Mouse (Mus musculus) midbrain, embryonic 13.5 days (tissue): ENCODE results near the gene Cfap20. TPM values are rescaled to one million over a fixed set of nuclear protein-coding genes. Genes with fewer than 3 reads are reported as not detected.
"Not testable (repeated sequence)": the region's sequence is repeated elsewhere in the genome, so short reads cannot be mapped to it uniquely, and the experiment has no call there.

Source experiments
- ATAC-seq: fragments of 200-750 bp; cut with Nextera tagmentation; 2 replicates; pipeline ENCODE4 v1.8.0; 2017; ENCODE audit warnings: mild to moderate bottlenecking, moderate TSS enrichment, moderate library complexity
- H3K27ac ChIP-seq: fragments of 300-500 bp; sonication (generic); 2 replicates; pipeline ENCODE4 v1.5.1; 2015; ENCODE audit warnings: inconsistent platforms, mild to moderate bottlenecking, moderate library complexity
- H3K27me3 ChIP-seq: fragments of 300-500 bp; sonication (generic); 2 replicates; pipeline ENCODE4 v1.6.1; 2015; ENCODE audit warnings: mild to moderate bottlenecking, inconsistent platforms
- H3K36me3 ChIP-seq: fragments of 300-500 bp; sonication (generic); 2 replicates; pipeline ENCODE4 v1.6.1; 2015; ENCODE audit warnings: mild to moderate bottlenecking, inconsistent platforms
- H3K4me1 ChIP-seq: fragments of 300-500 bp; sonication (generic); replicated peaks from 2 replicates; pipeline ENCODE4 v1.6.1; 2015; ENCODE audit warnings: inconsistent platforms
- H3K4me2 ChIP-seq: fragments of 300-500 bp; sonication (generic); replicated peaks from 2 replicates; pipeline ENCODE4 v1.6.1; 2015; ENCODE audit warnings: moderate library complexity, mild to moderate bottlenecking, inconsistent platforms
- H3K4me3 ChIP-seq: fragments of 300-500 bp; sonication (generic); replicated peaks from 2 replicates; pipeline ENCODE4 v1.5.1; 2015; ENCODE audit warnings: mild to moderate bottlenecking, inconsistent platforms
- H3K9ac ChIP-seq: fragments of 300-500 bp; sonication (generic); replicated peaks from 2 replicates; pipeline ENCODE4 v1.6.1; 2015; ENCODE audit warnings: mild to moderate bottlenecking, inconsistent platforms
- H3K9me3 ChIP-seq: fragments of 300-500 bp; sonication (generic); 2 replicates; pipeline ENCODE4 v1.6.1; 2016; ENCODE audit warnings: mild to moderate bottlenecking, inconsistent platforms
- WGBS: fragments of 180-500 bp; shearing (Covaris S2); methylation state at CpG from one replicate; pipeline ENCODE4 v1.1.7; 2015; 5-methylcytosine and 5-hydroxymethylcytosine counted together
- polyA plus RNA-seq: library from polyadenylated mRNA; unstranded; fragments of >200 nt; fragmentation: Nextera tagmentation; extraction: Ambion mirVana; gene quantifications from 2 replicates; pipeline ENCODE4 v1.2.1, GENCODE M21; 2015

The Cfap20 gene
- polyA plus RNA-seq, 1 experiment from 2014 or later: 135 TPM

DNA sequence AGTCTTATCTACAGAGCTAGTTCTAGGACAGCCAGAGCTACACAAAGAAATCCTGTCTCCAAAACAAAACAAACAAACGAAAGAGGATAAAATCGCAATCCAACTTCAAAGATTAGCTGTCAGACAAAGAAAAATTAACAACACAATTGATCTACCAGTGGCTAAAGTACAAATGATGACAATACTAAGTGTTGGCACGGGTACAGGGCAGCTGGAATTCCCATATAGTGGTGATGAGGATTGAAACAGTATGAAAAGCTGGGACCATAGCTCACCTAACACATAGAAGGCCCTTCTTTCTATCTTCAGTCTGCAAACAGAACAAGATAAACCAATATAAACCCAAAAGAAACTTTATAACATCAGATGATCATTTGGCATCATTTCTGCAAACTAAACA lies 53.1 kb downstream of the Cfap20 start:
- 84% methylated on average over 3 of the region's 3 CpGs for WGBS
- no peaks in the 10 kb centered on the region for H3K27me3 ChIP-seq
- H3K4me1 ChIP-seq: no peaks in the 10 kb centered on the region
- H3K27ac ChIP-seq: no peak overlapping the region
- H3K9ac ChIP-seq: no peak overlapping the region
- H3K9me3 ChIP-seq: 0 out of 2 replicates have a peak, but pooled peaks cover 3% of the 10 kb centered on the region
- no peaks in the 10 kb centered on the region for H3K36me3 ChIP-seq
- no peak overlapping the region for H3K4me2 ChIP-seq
- no peak for ATAC-seq
- H3K4me3 ChIP-seq: no peak overlapping the region

DNA sequence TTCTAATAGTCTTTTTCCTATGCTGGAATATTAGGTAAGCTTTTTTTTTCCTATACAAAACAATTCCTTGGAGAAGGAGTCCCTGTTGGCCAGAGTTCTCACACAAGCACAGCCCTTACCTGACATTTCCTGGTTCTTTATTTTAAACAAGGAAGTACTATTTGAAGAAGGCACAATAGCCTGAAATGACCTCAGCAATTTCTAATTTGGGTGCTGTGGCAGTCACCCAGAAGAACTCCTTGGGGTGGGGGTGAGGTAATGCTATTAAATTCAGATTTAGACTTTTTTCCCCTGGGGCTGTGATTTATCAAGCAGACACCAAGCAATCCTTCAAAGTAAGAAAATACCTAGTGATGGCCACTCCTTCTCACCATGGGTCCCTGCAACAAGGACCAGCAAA lies 53.7 kb downstream of the Cfap20 start:
- Histone ChIP-seq H3K4me3 (no peak overlapping the region), H3K4me2 (no peak overlapping the region), H3K27me3 (no peaks in the 10 kb centered on the region), H3K9me3 (0 out of 2 replicates have a peak, but pooled peaks cover 3% of the 10 kb centered on the region), H3K36me3 (no peaks in the 10 kb centered on the region), H3K9ac (no peak overlapping the region), H3K27ac (no peak overlapping the region), H3K4me1 (no peaks in the 10 kb centered on the region)
- ATAC-seq: no peak

DNA sequence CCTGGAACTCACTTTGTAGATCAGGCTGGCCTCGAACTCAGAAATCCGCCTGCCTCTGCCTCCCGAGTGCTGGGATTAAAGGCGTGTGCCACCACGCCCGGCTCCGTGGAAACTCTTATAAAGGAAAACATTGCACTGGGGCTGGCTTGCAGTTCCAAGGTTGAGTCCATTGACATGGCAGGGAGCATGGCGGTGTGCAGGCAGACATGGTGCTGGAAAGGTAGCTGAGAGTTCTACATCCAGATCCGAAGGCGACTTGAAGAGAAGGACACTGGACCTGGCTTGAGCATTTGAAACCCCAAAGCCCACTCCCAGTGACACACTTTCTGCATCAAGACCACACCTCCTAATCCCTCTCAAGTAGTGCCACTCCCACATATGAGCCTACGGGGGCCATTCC lies 55.7 kb downstream of the Cfap20 start:
- H3K4me1 ChIP-seq, ATAC-seq, H3K9me3 ChIP-seq, H3K4me2 ChIP-seq, H3K4me3 ChIP-seq, H3K27ac ChIP-seq, H3K9ac ChIP-seq, H3K27me3 ChIP-seq, H3K36me3 ChIP-seq: not testable (repeated sequence)
- WGBS: 96% methylated on average over 11 of the region's 11 CpGs

DNA sequence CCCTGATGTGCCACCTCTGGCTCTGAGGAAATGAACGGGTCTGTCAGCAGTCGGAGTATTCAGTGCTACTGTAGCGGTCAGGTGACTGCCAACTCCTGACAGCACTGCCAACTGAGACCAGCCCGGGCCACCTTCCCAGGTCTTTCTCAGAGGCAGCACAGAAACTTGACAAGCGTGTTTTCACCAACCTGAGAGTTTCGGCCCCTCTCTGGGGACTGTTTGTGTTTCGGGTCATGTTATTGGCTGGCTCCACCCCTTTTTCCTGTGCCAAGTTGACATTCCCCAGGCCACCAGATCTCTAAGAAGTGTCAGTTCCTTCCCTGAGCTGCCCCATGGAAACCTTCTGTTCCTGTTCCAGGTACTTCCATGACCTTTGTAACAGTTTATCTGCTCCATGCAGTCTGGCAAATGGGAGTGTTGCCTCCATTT lies 56.8 kb downstream of the Cfap20 start:
- no peak overlapping the region for H3K4me3 ChIP-seq
- H3K27me3 ChIP-seq: no peaks in the 10 kb centered on the region
- 73% methylated on average over 7 of the region's 7 CpGs for WGBS
- H3K4me2 ChIP-seq: no peak overlapping the region
- no peaks in the 10 kb centered on the region for H3K4me1 ChIP-seq
- no peak overlapping the region for H3K27ac ChIP-seq
- H3K36me3 ChIP-seq: peaks cover 11% of the 10 kb centered on the region
- no peak for ATAC-seq
- 0 out of 2 replicates have a peak, but pooled peaks cover 3% of the 10 kb centered on the region for H3K9me3 ChIP-seq
- no peak overlapping the region for H3K9ac ChIP-seq

DNA sequence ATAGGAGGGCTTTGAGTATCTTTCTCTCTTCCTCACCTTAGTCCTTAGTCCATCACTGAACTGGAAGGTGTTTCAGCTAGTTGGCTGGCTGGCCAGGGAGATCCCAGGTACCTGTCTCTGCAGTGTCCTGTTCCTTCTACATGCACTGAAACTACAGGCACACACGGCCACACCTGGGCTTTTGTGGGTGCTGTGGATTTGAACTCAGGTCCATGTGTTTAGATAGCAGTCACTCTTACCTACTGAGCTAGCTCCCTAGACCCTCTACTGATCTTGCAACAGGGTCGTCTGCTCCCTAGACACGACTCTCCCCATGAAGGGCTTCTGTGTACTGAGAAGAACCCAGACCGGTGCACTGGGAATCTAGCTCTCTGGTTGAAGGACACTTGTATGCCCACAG lies 57.6 kb downstream of the Cfap20 start:
- Histone ChIP-seq H3K4me2 (no peak overlapping the region), H3K27ac (no peak overlapping the region), H3K36me3 (peaks cover 19% of the 10 kb centered on the region), H3K9ac (no peak overlapping the region), H3K4me1 (no peaks in the 10 kb centered on the region), H3K27me3 (no peaks in the 10 kb centered on the region), H3K4me3 (no peak overlapping the region), H3K9me3 (0 out of 2 replicates have a peak, but pooled peaks cover 3% of the 10 kb centered on the region)
- ATAC-seq: no peak
- 83% methylated on average over 4 of the region's 4 CpGs for whole genome bisulfite sequencing

DNA sequence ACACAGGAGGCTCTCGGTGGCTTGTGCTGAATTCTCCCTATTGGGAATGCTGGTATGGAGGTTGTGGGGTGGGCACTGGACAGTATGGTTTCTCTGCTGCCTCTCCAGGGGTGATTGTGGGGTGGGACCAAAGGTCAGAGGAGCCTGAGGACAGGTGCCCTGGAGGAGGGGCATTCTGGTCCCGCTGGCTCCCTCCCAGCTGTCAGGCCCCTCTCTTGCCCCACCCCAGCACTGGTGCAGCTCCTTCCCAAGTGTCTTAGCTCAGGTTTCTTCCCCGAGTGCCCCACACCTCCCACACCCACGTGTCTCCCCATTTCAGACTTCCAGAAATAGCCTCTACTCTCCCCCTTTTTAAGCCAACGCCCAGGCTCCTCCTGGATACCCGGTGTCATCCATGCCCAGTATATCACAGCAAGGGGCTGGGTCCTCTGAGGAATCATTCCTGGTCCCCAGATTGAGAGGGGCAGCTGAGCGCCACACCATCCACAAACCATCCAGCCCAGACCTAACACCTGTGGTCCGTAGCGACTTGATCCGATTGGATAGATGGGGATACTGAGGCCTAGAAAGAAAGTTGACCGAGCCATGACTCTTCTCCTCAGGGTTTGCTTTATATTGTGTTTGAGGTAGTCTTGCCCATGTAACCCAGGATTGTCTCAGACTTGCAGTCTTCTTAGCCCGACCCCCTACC lies 58.2 kb downstream of the Cfap20 start:
- WGBS: 88% methylated on average over 12 of the region's 12 CpGs
- ATAC-seq: no peak

DNA sequence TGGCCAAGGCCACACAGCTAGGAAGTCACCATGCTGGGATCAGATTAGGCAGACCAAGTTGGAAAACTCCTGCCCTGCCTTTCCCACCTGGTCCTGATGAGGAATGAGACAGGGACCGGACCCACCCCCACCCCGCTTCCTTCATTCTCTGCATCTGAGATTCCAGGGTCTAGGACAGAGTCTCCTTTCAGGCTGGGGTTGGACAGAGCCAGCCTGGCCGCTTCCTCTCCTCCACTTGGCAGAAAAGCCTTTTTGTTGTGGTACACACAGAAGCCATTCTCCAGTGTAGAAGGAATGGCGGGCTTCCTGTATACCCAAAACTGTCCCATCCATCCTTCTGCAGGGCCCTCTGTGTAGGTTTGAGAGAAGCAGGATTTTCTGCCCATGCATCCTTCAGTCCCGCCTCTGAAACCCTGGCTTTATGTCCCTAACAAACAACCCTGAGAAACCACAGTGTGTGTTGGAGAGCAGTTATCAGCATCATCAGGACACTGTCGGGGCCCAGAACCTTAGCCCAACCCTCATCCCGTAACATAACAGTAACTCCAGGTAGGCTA lies 59.2 kb downstream of the Cfap20 start:
- Histone ChIP-seq H3K4me1 (no peaks in the 10 kb centered on the region), H3K4me2 (no peak overlapping the region), H3K4me3 (no peak overlapping the region), H3K36me3 (peaks cover 35% of the 10 kb centered on the region), H3K9ac (no peak overlapping the region), H3K27me3 (no peaks in the 10 kb centered on the region), H3K9me3 (0 out of 2 replicates have a peak, but pooled peaks cover 3% of the 10 kb centered on the region), H3K27ac (no peak overlapping the region)
- 94% methylated on average over 7 of the region's 7 CpGs for WGBS
- ATAC-seq: no peak

More for the DNA sequence above, 58.2 kb downstream of the Cfap20 start:
- H3K4me2 ChIP-seq: no peak overlapping the region
- no peaks in the 10 kb centered on the region for H3K27me3 ChIP-seq
- H3K27ac ChIP-seq: no peak overlapping the region
- H3K9me3 ChIP-seq: 0 out of 2 replicates have a peak, but pooled peaks cover 3% of the 10 kb centered on the region
- no peak overlapping the region for H3K9ac ChIP-seq
- peaks cover 25% of the 10 kb centered on the region for H3K36me3 ChIP-seq
- no peak overlapping the region for H3K4me3 ChIP-seq
- no peaks in the 10 kb centered on the region for H3K4me1 ChIP-seq

DNA sequence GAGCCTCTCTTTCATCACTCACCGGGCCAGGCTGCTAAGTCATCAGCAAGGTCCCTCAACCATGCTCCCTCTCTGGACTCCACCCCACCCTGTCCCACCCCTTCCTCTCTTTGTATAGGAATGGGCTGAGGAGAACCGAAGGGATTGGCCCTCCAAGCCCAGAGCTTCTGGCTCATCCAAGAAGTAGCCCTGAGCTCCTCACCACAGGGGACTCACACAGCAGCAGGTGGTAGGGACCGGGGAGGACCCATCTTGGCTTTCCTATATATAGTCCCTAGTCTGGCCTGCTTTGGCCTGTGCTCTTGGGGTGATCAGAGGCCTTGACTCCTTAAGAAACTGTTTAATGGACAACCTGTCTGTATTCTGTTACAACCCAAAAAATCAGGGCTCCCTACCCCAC lies 60.2 kb downstream of the Cfap20 start:
- Histone ChIP-seq H3K9ac (no peak overlapping the region), H3K4me1 (no peaks in the 10 kb centered on the region), H3K4me3 (no peak overlapping the region), H3K27ac (no peak overlapping the region), H3K9me3 (0 out of 2 replicates have a peak, but pooled peaks cover 3% of the 10 kb centered on the region), H3K36me3 (peaks cover 46% of the 10 kb centered on the region), H3K27me3 (no peaks in the 10 kb centered on the region), H3K4me2 (no peak overlapping the region)
- WGBS: 83% methylated on average over 3 of the region's 3 CpGs
- ATAC-seq: no peak

DNA sequence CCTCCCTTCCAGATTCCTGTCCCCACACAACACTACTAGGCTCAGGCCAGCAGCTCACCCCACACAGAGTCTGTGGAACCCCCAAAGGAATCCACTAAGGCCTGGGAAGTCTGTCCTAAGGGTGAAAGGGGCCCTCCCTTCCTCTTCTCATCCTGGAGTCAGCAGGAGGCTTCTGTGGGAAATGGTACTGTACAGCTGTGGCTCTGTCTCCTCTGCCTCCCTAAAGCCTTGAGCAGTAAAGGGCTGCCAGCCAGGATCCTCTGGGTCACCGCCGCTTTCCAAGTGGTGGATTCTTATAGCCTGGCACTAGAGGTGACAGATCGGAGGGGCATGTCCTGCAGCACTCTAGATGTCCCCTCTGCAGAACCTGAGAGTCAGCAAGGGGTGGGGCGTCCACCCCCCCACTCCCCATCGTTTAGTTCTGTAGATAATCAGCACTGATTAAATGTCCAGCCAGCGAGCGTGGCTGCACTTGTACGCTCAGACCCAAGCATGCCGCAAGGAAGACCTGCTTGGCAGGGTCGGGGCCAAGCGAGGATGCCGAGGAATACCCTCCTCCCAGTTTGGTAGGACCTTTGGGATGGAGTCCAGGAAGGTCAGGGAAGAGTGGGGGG lies 61.2 kb downstream of the Cfap20 start:
- 88% methylated on average over 12 of the region's 12 CpGs for WGBS
- Histone ChIP-seq H3K4me1 (no peaks in the 10 kb centered on the region), H3K27me3 (no peaks in the 10 kb centered on the region), H3K36me3 (peaks cover 55% of the 10 kb centered on the region), H3K9me3 (no peaks in the 10 kb centered on the region), H3K4me3 (no peak overlapping the region), H3K27ac (no peak overlapping the region), H3K4me2 (no peak overlapping the region), H3K9ac (no peak overlapping the region)
- ATAC-seq: no peak

Other genes with a start within 250 kb of the Cfap20 start
- gene Kifc3, start 232.1 kb downstream of the Cfap20 start, polyA plus RNA-seq: 12.6 and 14.3 TPM in 2 replicates
- 0.37 and 0.54 TPM in 2 replicates for gene Cngb1, start 128.3 kb downstream of the Cfap20 start, polyA plus RNA-seq
- gene Tepp, start 124.3 kb downstream of the Cfap20 start, polyA plus RNA-seq: 0.70 TPM in 1 of 2 replicates, not detected in the other
- gene Zfp319, start 102.9 kb downstream of the Cfap20 start, polyA plus RNA-seq: 18.3 and 19.5 TPM in 2 replicates
- 34.4 and 36.9 TPM in 2 replicates for gene Usb1, start 102.6 kb downstream of the Cfap20 start, polyA plus RNA-seq
- 12.1 and 15.3 TPM in 2 replicates for gene Mmp15, start 82.6 kb downstream of the Cfap20 start, polyA plus RNA-seq
- gene Csnk2a2, start 55.2 kb upstream of the Cfap20 start, polyA plus RNA-seq: 9.9 and 11.2 TPM in 2 replicates
- 0.57 and 0.93 TPM in 2 replicates for gene Ccdc113, start 99.2 kb upstream of the Cfap20 start, polyA plus RNA-seq
- gene Prss54, start 141.5 kb upstream of the Cfap20 start, polyA plus RNA-seq: not detected in 2 replicates
- 10.6 and 12.9 TPM in 2 replicates for gene Gins3, start 198.6 kb upstream of the Cfap20 start, polyA plus RNA-seq
- gene Ndrg4, start 242.1 kb upstream of the Cfap20 start, polyA plus RNA-seq: 159 and 168 TPM in 2 replicates